Mouse (Mus musculus): ENCODE results near the gene Aldh16a1. TPM values are rescaled to one million over a fixed set of nuclear protein-coding genes. Genes with fewer than 3 reads are reported as not detected.
"Not testable (repeated sequence)": the region's sequence is repeated elsewhere in the genome, so short reads cannot be mapped to it uniquely, and the experiment has no call there.

Aldh16a1 gene
- polyA plus RNA-seq, 1 experiment from 2014 or later = 106 TPM

GRCm38 (mm10) chr7:45126844-45127699 lies 27.3 kb downstream of the Aldh16a1 start:
- Histone ChIP-seq H3K9me3 (ENCODE audit: control insufficient read depth, low read length) (no peaks in the 10 kb centered on the region), H3K9ac (ENCODE audit: low read depth, low read length) (peak overlapping the region; percentile 97), H3K4me2 (ENCODE audit: low read depth, low read length) (peak overlapping the region; percentile 73), H3K36me3 (ENCODE audit: control insufficient read depth, insufficient read depth, low read length) (peaks cover 28% of the 10 kb centered on the region), H3K4me3 (ENCODE audit: low read length) (peak overlapping the region; percentile 77), H3K4me1 (ENCODE audit: control insufficient read depth, insufficient read depth, low read length) (peaks cover 31% of the 10 kb centered on the region), H3K27me3 (replicated peaks; ENCODE audit: control insufficient read depth, insufficient read depth, low read length) (no peaks in the 10 kb centered on the region), H3K27ac (ENCODE audit: low read length) (peak overlapping the region; percentile 83)
- 36% methylated on average over 21 of the region's 21 CpGs for WGBS
- ATAC-seq = no peak

- H3K27ac ChIP-seq (ENCODE audit: low read length) = peak overlapping the region; percentile 83
- H3K4me2 ChIP-seq (ENCODE audit: low read depth, low read length) = peak overlapping the region; percentile 73
- peaks cover 34% of the 10 kb centered on the region for H3K36me3 ChIP-seq (ENCODE audit: control insufficient read depth, insufficient read depth, low read length)
- peak overlapping the region; percentile 97 for H3K9ac ChIP-seq (ENCODE audit: low read depth, low read length)
- peaks cover 38% of the 10 kb centered on the region for H3K4me1 ChIP-seq (ENCODE audit: control insufficient read depth, insufficient read depth, low read length)
- no peaks in the 10 kb centered on the region for H3K27me3 ChIP-seq (replicated peaks; ENCODE audit: control insufficient read depth, insufficient read depth, low read length)
- ATAC-seq = no peak
- peak overlapping the region; percentile 77 for H3K4me3 ChIP-seq (ENCODE audit: low read length)
- H3K9me3 ChIP-seq (ENCODE audit: control insufficient read depth, low read length) = no peaks in the 10 kb centered on the region
- WGBS = 65% methylated on average over 17 of the region's 17 CpGs
Measured at GRCm38 (mm10) chr7:45126147-45126843, 28.1 kb downstream of the Aldh16a1 start.

GRCm38 (mm10) chr7:45125649-45126048 lies 28.7 kb downstream of the Aldh16a1 start:
- H3K9me3 ChIP-seq (ENCODE audit: control insufficient read depth, low read length); H3K27me3 ChIP-seq (replicated peaks; ENCODE audit: control insufficient read depth, insufficient read depth, low read length); ATAC-seq: not testable (repeated sequence)
- H3K36me3 ChIP-seq (ENCODE audit: control insufficient read depth, insufficient read depth, low read length) = peaks cover 39% of the 10 kb centered on the region
- peak overlapping the region; percentile 73 for H3K4me2 ChIP-seq (ENCODE audit: low read depth, low read length)
- H3K27ac ChIP-seq (ENCODE audit: low read length) = peak overlapping the region; percentile 85
- peaks cover 40% of the 10 kb centered on the region for H3K4me1 ChIP-seq (ENCODE audit: control insufficient read depth, insufficient read depth, low read length)
- WGBS = 67% methylated on average over 5 of the region's 5 CpGs
- peak overlapping the region; percentile 77 for H3K4me3 ChIP-seq (ENCODE audit: low read length)
- H3K9ac ChIP-seq (ENCODE audit: low read depth, low read length) = peak overlapping the region; percentile 97

GRCm38 (mm10) chr7:45125144-45125600 lies 29.2 kb downstream of the Aldh16a1 start:
- Histone ChIP-seq H3K36me3 (ENCODE audit: control insufficient read depth, insufficient read depth, low read length) (peaks cover 39% of the 10 kb centered on the region), H3K4me1 (ENCODE audit: control insufficient read depth, insufficient read depth, low read length) (peaks cover 40% of the 10 kb centered on the region), H3K4me2 (ENCODE audit: low read depth, low read length) (peak overlapping the region; percentile 13; the same call in 1 of the 2 replicates), H3K9me3 (ENCODE audit: control insufficient read depth, low read length) (no peaks in the 10 kb centered on the region), H3K27ac (ENCODE audit: low read length) (peak overlapping the region; percentile 85; the same call in 1 of the 2 replicates), H3K4me3 (ENCODE audit: low read length) (peak overlapping the region; percentile 93; the same call in 1 of the 2 replicates), H3K9ac (ENCODE audit: low read depth, low read length) (0 out of 2 replicates have a peak overlapping the region, but pooled peaks have one; percentile 31), H3K27me3 (replicated peaks; ENCODE audit: control insufficient read depth, insufficient read depth, low read length) (no peaks in the 10 kb centered on the region)
- 17% methylated on average over 7 of the region's 7 CpGs for WGBS
- ATAC-seq = no peak

GRCm38 (mm10) chr7:45124224-45125143 lies 29.9 kb downstream of the Aldh16a1 start, which contains the start of gene Rps11:
Rps11 (minus strand) TSS chr7:45124439.
- H3K4me1 ChIP-seq (ENCODE audit: control insufficient read depth, insufficient read depth, low read length) = peaks cover 36% of the 10 kb centered on the region
- peak within 1 kb of the TSS; percentile 64 for H3K4me2 ChIP-seq (ENCODE audit: low read depth, low read length)
- no peaks in the 10 kb centered on the region for H3K9me3 ChIP-seq (ENCODE audit: control insufficient read depth, low read length)
- WGBS = under 1% methylated on average over 59 of the region's 59 CpGs
- H3K4me3 ChIP-seq (ENCODE audit: low read length) = peak within 1 kb of the TSS; percentile 93
- peak within 1 kb of the TSS; percentile 86 for H3K27ac ChIP-seq (ENCODE audit: low read length)
- H3K27me3 ChIP-seq (replicated peaks; ENCODE audit: control insufficient read depth, insufficient read depth, low read length) = no peaks in the 10 kb centered on the region
- peak; percentile 81 for ATAC-seq
- H3K36me3 ChIP-seq (ENCODE audit: control insufficient read depth, insufficient read depth, low read length) = peaks cover 44% of the 10 kb centered on the region
- H3K9ac ChIP-seq (ENCODE audit: low read depth, low read length) = peak within 1 kb of the TSS; percentile 97

GRCm38 (mm10) chr7:45123186-45123570 lies 31.2 kb downstream of the Aldh16a1 start:
- Histone ChIP-seq H3K9me3 (ENCODE audit: control insufficient read depth, low read length) (no peaks in the 10 kb centered on the region), H3K27me3 (replicated peaks; ENCODE audit: control insufficient read depth, insufficient read depth, low read length) (no peaks in the 10 kb centered on the region), H3K4me3 (ENCODE audit: low read length) (peak overlapping the region; percentile 93), H3K4me2 (ENCODE audit: low read depth, low read length) (peak overlapping the region; percentile 64), H3K9ac (ENCODE audit: low read depth, low read length) (peak overlapping the region; percentile 97), H3K4me1 (ENCODE audit: control insufficient read depth, insufficient read depth, low read length) (peaks cover 36% of the 10 kb centered on the region), H3K36me3 (ENCODE audit: control insufficient read depth, insufficient read depth, low read length) (peaks cover 46% of the 10 kb centered on the region), H3K27ac (ENCODE audit: low read length) (peak overlapping the region; percentile 86)
- ATAC-seq = no peak
- WGBS = 13% methylated on average over 12 of the region's 12 CpGs

- Histone ChIP-seq H3K9me3 (ENCODE audit: control insufficient read depth, low read length) (no peaks in the 10 kb centered on the region), H3K9ac (ENCODE audit: low read depth, low read length) (peak overlapping the region; percentile 97), H3K4me1 (ENCODE audit: control insufficient read depth, insufficient read depth, low read length) (peaks cover 36% of the 10 kb centered on the region), H3K4me2 (ENCODE audit: low read depth, low read length) (peak overlapping the region; percentile 64), H3K4me3 (ENCODE audit: low read length) (peak overlapping the region; percentile 93), H3K27ac (ENCODE audit: low read length) (peak overlapping the region; percentile 86; the same call in 1 of the 2 replicates), H3K27me3 (replicated peaks; ENCODE audit: control insufficient read depth, insufficient read depth, low read length) (no peaks in the 10 kb centered on the region), H3K36me3 (ENCODE audit: control insufficient read depth, insufficient read depth, low read length) (peaks cover 46% of the 10 kb centered on the region)
- no peak for ATAC-seq
- 78% methylated on average over 15 of the region's 15 CpGs for WGBS
Measured at GRCm38 (mm10) chr7:45122561-45123185, 31.7 kb downstream of the Aldh16a1 start.

- peaks cover 39% of the 10 kb centered on the region for H3K4me1 ChIP-seq (ENCODE audit: control insufficient read depth, insufficient read depth, low read length)
- no peaks in the 10 kb centered on the region for H3K9me3 ChIP-seq (ENCODE audit: control insufficient read depth, low read length)
- H3K27me3 ChIP-seq (replicated peaks; ENCODE audit: control insufficient read depth, insufficient read depth, low read length) = no peaks in the 10 kb centered on the region
- H3K36me3 ChIP-seq (ENCODE audit: control insufficient read depth, insufficient read depth, low read length) = peaks cover 43% of the 10 kb centered on the region
- peak overlapping the region; percentile 55 for H3K9ac ChIP-seq (ENCODE audit: low read depth, low read length)
- H3K27ac ChIP-seq (ENCODE audit: low read length) = peak overlapping the region; percentile 60
- ATAC-seq = no peak
- H3K4me2 ChIP-seq (ENCODE audit: low read depth, low read length) = peak overlapping the region; percentile 64
- peak overlapping the region; percentile 6 for H3K4me3 ChIP-seq (ENCODE audit: low read length)
Measured at GRCm38 (mm10) chr7:45121966-45122365, 32.4 kb downstream of the Aldh16a1 start.

Data from intestine, embryonic 16.5 days (tissue).